Mouse (Mus musculus): Measurements from ENCODE around the gene Mpped2.

DNA sequence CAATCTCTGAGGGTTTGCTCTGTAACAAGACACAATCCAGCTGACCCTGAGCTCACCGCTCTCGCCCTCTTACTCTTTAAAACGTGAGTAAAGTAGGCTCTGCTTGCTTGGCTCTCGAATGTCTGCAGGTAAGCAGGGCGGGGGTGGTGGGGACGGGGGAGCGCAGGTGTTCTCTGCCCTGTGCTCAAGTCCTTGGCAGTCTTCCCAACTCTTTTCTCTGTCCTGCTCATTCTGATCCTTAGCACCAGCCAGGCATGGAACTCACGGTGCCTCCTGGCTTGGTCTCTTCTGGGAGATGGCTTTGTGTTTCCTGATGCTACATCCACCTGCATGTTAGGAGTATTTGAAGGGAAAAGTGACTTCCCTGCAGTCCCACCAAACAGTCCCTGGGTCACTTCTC lies 158.4 kb downstream of the Mpped2 start:
- TF ChIP-seq POLR2A (IDR thresholded peaks at IDR 0.05; ENCODE audit: insufficient read length, low read depth) (no peak), E2F4 (IDR thresholded peaks at IDR 0.05; ENCODE audit: insufficient read depth) (no peak), CEBPB (IDR thresholded peaks at IDR 0.05; ENCODE audit: insufficient read depth, poor library complexity, severe bottlenecking) (no peak), USF1 (IDR thresholded peaks at IDR 0.05; ENCODE audit: low read depth) (no peak), MYOG (IDR thresholded peaks at IDR 0.05; ENCODE audit: control insufficient read depth in 1 of 3, insufficient read depth in 1 of 3, insufficient read length in 2 of 3, low read depth in 2 of 3) (no peak), TCF12 (IDR thresholded peaks at IDR 0.05; ENCODE audit: insufficient read depth, poor library complexity, severe bottlenecking) (no peak), POLR2AphosphoS2 (IDR thresholded peaks at IDR 0.05; ENCODE audit: insufficient read length, low read depth) (no peak), MAX (IDR thresholded peaks at IDR 0.05; ENCODE audit: low read depth) (no peak), MYOD1 (IDR thresholded peaks at IDR 0.05; ENCODE audit: control insufficient read depth in 1 of 3, insufficient read length in 2 of 3, low read depth in 2 of 3) (no peak), REST (IDR thresholded peaks at IDR 0.05; ENCODE audit: insufficient read depth, insufficient read length) (no peak), SRF (IDR thresholded peaks at IDR 0.05; ENCODE audit: control insufficient read depth, insufficient read length, low read depth) (no peak)

Measured in myocyte (in vitro differentiated cells).